Mouse (Mus musculus) neutrophil, adult 59 days (primary cell): ENCODE measurements around the gene Tmem38b. TPM values are rescaled to one million over a fixed set of nuclear protein-coding genes. Genes with fewer than 3 reads are reported as not detected.

Experiments
- total RNA-seq, 2 experiments: library from RNA; stranded (reverse); gene quantifications; 1 replicate in 1 of 2; 2 replicates in 1 of 2; pipeline ENCODE4 v1.2.4; 2023

The Tmem38b gene
- 10 to 100 TPM; 40.7 to 42.0 TPM for total RNA-seq

GRCm38 (mm10) chr4:53825821-53826605 lies at the start of gene Tmem38b:
Gene Tmem38b (plus strand): TSS chr4:53826045.

Other genes starting within 250 kb of the Tmem38b start
- gene Fsd1l, start 194.6 kb upstream of the Tmem38b start, total RNA-seq: 1 to 10 TPM; 2.1 TPM
- gene Fktn, start 112.0 kb upstream of the Tmem38b start, total RNA-seq: 1 to 10 TPM; 1.8 TPM
- gene Tal2, start 46.3 kb upstream of the Tmem38b start, total RNA-seq: under 1 TPM; 0.44 to 0.53 TPM